Mouse (Mus musculus) intestine, postnatal 0 days (tissue): ENCODE results near the gene D330020A13Rik. TPM values are rescaled to one million over a fixed set of nuclear protein-coding genes. Genes with fewer than 3 reads are reported as not detected.
A peak's percentile ranks its signal among the peaks of the same experiment; 100 is the strongest.

Source experiments
- ATAC-seq: fragments of 200-750 bp; cut with Nextera tagmentation; 2 replicates; pipeline ENCODE4 v1.8.0; 2017; ENCODE audit warnings: mild to moderate bottlenecking, moderate TSS enrichment, moderate library complexity
- H3K27ac ChIP-seq: fragments of 300-500 bp; sonication (generic); 2 replicates; pipeline ENCODE4 v1.5.1; 2014; ENCODE audit warnings: mild to moderate bottlenecking, low read depth, low read length, moderate library complexity
- H3K27me3 ChIP-seq: fragments of 300-500 bp; sonication (generic); replicated peaks from 2 replicates; pipeline ENCODE4 v1.6.1; 2014; ENCODE audit warnings: low read length, mixed read lengths; ENCODE audit not compliant: control insufficient read depth, insufficient read depth
- H3K36me3 ChIP-seq: fragments of 300-500 bp; sonication (generic); 2 replicates; pipeline ENCODE4 v1.6.1; 2014; ENCODE audit warnings: mild to moderate bottlenecking, moderate library complexity; ENCODE audit not compliant: control insufficient read depth, insufficient read depth
- H3K4me1 ChIP-seq: fragments of 300-500 bp; sonication (generic); replicated peaks from 2 replicates; pipeline ENCODE4 v1.6.1; 2014; ENCODE audit warnings: antibody characterized with exemption, low read length, mixed read lengths; ENCODE audit not compliant: control insufficient read depth, insufficient read depth
- H3K4me2 ChIP-seq: fragments of 300-500 bp; sonication (generic); replicated peaks from 2 replicates; pipeline ENCODE4 v1.6.1; 2014; ENCODE audit warnings: low read depth, mild to moderate bottlenecking, moderate library complexity
- H3K4me3 ChIP-seq: fragments of 300-500 bp; sonication (generic); 2 replicates; pipeline ENCODE4 v1.5.1; 2014; ENCODE audit warnings: low read depth, low read length
- H3K9ac ChIP-seq: fragments of 300-500 bp; sonication (generic); 2 replicates; pipeline ENCODE4 v1.6.1; 2014; ENCODE audit warnings: mild to moderate bottlenecking, low read depth, low read length
- H3K9me3 ChIP-seq: fragments of 300-500 bp; sonication (generic); 2 replicates; pipeline ENCODE4 v1.6.1; 2016; ENCODE audit warnings: mixed run types; ENCODE audit not compliant: control insufficient read depth
- CTCF ChIP-seq: sonication (generic); IDR thresholded peaks from 2 replicates; pipeline ENCODE4 v1.5.1; 2016; ENCODE audit warnings: low read depth, mild to moderate bottlenecking, control low read depth, antibody characterized with exemption, moderate library complexity
- WGBS: fragments of 180-500 bp; shearing (Covaris S2); extraction: QIAGEN DNeasy Blood & Tissue Kit; methylation state at CpG from one replicate; pipeline ENCODE4 v1.1.7; 2014; 5-methylcytosine and 5-hydroxymethylcytosine counted together
- polyA plus RNA-seq: library from polyadenylated mRNA; unstranded; fragments of >200 nt; fragmentation: Nextera tagmentation; extraction: Ambion mirVana; gene quantifications from 2 replicates; pipeline ENCODE4 v1.2.1, GENCODE M21; 2015

D330020A13Rik gene
- polyA plus RNA-seq, 1 experiment from 2014 or later = 0.18 TPM

- Histone ChIP-seq H3K4me1 (no peaks in the 10 kb centered on the region), H3K4me3 (no peak overlapping the region), H3K9me3 (no peaks in the 10 kb centered on the region), H3K27ac (no peak overlapping the region), H3K9ac (no peak overlapping the region), H3K4me2 (no peak overlapping the region), H3K27me3 (no peaks in the 10 kb centered on the region), H3K36me3 (no peaks in the 10 kb centered on the region)
- no peak for ATAC-seq
- TF ChIP-seq CTCF = no peak
- 88% methylated on average over 3 of the region's 3 CpGs for WGBS
These were observed 12.9 kb downstream of the D330020A13Rik start for GRCm38 (mm10) chr6:120306859-120307594.

GRCm38 (mm10) chr6:120309338-120309737, 15.2 kb downstream of the D330020A13Rik start:
- no peak overlapping the region for H3K4me3 ChIP-seq
- H3K4me2 ChIP-seq = no peak overlapping the region
- ATAC-seq = no peak
- no peaks in the 10 kb centered on the region for H3K27me3 ChIP-seq
- H3K4me1 ChIP-seq = no peaks in the 10 kb centered on the region
- TF ChIP-seq CTCF = no peak
- no peak overlapping the region for H3K9ac ChIP-seq
- H3K27ac ChIP-seq = no peak overlapping the region
- H3K9me3 ChIP-seq = no peaks in the 10 kb centered on the region
- 63% methylated on average over 9 of the region's 9 CpGs for WGBS
- no peaks in the 10 kb centered on the region for H3K36me3 ChIP-seq

- Histone ChIP-seq H3K4me2 (no peak overlapping the region), H3K36me3 (no peaks in the 10 kb centered on the region), H3K27ac (no peak overlapping the region), H3K4me1 (no peaks in the 10 kb centered on the region), H3K9me3 (no peaks in the 10 kb centered on the region), H3K9ac (no peak overlapping the region), H3K27me3 (no peaks in the 10 kb centered on the region), H3K4me3 (no peak overlapping the region)
- 42% methylated on average over 3 of the region's 3 CpGs for WGBS
- ATAC-seq = 0 out of 2 replicates have a peak, but pooled peaks have one; percentile 49
- no peak for TF ChIP-seq CTCF
These were observed 15.6 kb downstream of the D330020A13Rik start for GRCm38 (mm10) chr6:120309787-120310186.

GRCm38 (mm10) chr6:120312443-120312842, 18.3 kb downstream of the D330020A13Rik start:
- Histone ChIP-seq H3K9me3 (no peaks in the 10 kb centered on the region), H3K4me2 (no peak overlapping the region), H3K4me1 (no peaks in the 10 kb centered on the region), H3K4me3 (no peak overlapping the region), H3K27ac (no peak overlapping the region), H3K9ac (no peak overlapping the region), H3K36me3 (no peaks in the 10 kb centered on the region), H3K27me3 (no peaks in the 10 kb centered on the region)
- no peak for ATAC-seq
- no peak for TF ChIP-seq CTCF
- WGBS = 78% methylated on average over 5 of the region's 5 CpGs

- WGBS = 27% methylated on average over 11 of the region's 11 CpGs
These were observed 24.3 kb downstream of the D330020A13Rik start for GRCm38 (mm10) chr6:120318303-120318940.

GRCm38 (mm10) chr6:120319129-120319528, 25.0 kb downstream of the D330020A13Rik start:
- Histone ChIP-seq H3K27ac (no peak overlapping the region), H3K4me3 (no peak overlapping the region), H3K36me3 (no peaks in the 10 kb centered on the region), H3K4me2 (no peak overlapping the region), H3K4me1 (no peaks in the 10 kb centered on the region), H3K9me3 (no peaks in the 10 kb centered on the region), H3K9ac (no peak overlapping the region), H3K27me3 (no peaks in the 10 kb centered on the region)
- TF ChIP-seq CTCF = no peak
- peak; percentile 10; the same call in 1 of the 2 replicates for ATAC-seq
- 48% methylated on average over 9 of the region's 9 CpGs for WGBS

More at GRCm38 (mm10) chr6:120318303-120318940, 24.3 kb downstream of the D330020A13Rik start:
- Histone ChIP-seq H3K4me3 (no peak overlapping the region), H3K9me3 (no peaks in the 10 kb centered on the region), H3K27ac (no peak overlapping the region), H3K27me3 (no peaks in the 10 kb centered on the region), H3K9ac (no peak overlapping the region), H3K36me3 (no peaks in the 10 kb centered on the region), H3K4me2 (peak overlapping the region; percentile 0; the same call in 1 of the 2 replicates), H3K4me1 (no peaks in the 10 kb centered on the region)
- ATAC-seq = peak; percentile 53
- no peak for TF ChIP-seq CTCF
